Mouse (Mus musculus) liver, embryonic 14 days (tissue): ENCODE measurements around the gene Gm4788. TPM values are rescaled to one million over a fixed set of nuclear protein-coding genes. Genes with fewer than 3 reads are reported as not detected.

Experiments
- polyA plus RNA-seq: library from polyadenylated mRNA; depleted of rRNA; stranded (reverse); fragments of >200 nt; gene quantifications from 2 replicates; pipeline ENCODE4 v1.2.3, GENCODE M21; 2012; rRNA removed

Gene Gm4788
- 0.12 and 0.13 TPM in 2 replicates for polyA plus RNA-seq

DNA sequence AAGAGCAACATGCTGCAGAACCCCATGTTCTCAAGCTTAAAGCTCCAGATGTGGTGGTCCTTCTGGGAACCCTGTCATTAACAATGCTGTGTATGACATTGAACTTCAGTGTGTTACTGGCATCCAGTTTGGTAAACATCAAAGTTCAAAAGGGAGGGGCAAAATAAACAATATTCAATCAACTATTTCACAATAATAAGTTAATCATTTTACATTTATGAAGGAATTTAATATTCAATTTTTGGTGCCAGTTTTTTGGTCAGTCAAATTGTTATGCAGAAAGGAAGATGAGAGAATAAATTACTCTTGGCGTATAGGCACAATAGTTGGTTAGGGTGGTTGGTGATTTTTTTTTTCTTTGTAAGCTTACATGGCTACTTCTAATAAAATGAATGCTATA is at the start of gene Gm4788:
Gene Gm4788, minus strand, starts transcription at position 101 of the 400 bp plus-strand sequence.

Other genes with a start within 250 kb of the Gm4788 start
- 1.5 and 1.6 TPM in 2 replicates for gene Cfhr1, start 221.0 kb downstream of the Gm4788 start, polyA plus RNA-seq
- gene Cfhr2, start 77.5 kb upstream of the Gm4788 start, polyA plus RNA-seq, result 3.5 and 3.8 TPM in 2 replicates